Mouse (Mus musculus) MEL (cell line): Measurements from ENCODE around the gene Arhgap24.

Experiments
- CTCF ChIP-seq, 3 experiments: IDR thresholded peaks in 2 of 3; conservative IDR thresholded peaks in 1 of 3; 2 replicates each; pipeline ENCODE4 v1.5.1; 2011 to 2012; ENCODE audit warnings: low read length in 3 of 3, low read depth in 2 of 3, mild to moderate bottlenecking in 2 of 3, improper control_type of control experiment in 1 of 3, inconsistent platforms in 1 of 3, mixed read lengths in 1 of 3, moderate library complexity in 1 of 3; ENCODE audit not compliant: control insufficient read depth in 1 of 3, insufficient read depth in 1 of 3, poor library complexity in 1 of 3, severe bottlenecking in 1 of 3
- ELF1 ChIP-seq: IDR thresholded peaks from 2 replicates; pipeline ENCODE4 v1.6.1; 2014; ENCODE audit warnings: low read depth, mild to moderate bottlenecking, inconsistent platforms, low read length, improper control_type of control experiment, moderate library complexity
- GATA1 ChIP-seq: IDR thresholded peaks from 2 replicates; pipeline ENCODE4 v1.6.1; 2011; ENCODE audit warnings: low read depth, low read length, improper control_type of control experiment
- KAT2A ChIP-seq: conservative IDR thresholded peaks from 2 replicates; pipeline ENCODE4 v1.6.1; 2012; ENCODE audit warnings: low read depth, low read length, improper control_type of control experiment, inconsistent platforms
- MXI1 ChIP-seq: IDR thresholded peaks from 2 replicates; pipeline ENCODE4 v1.6.1; 2011; ENCODE audit warnings: mild to moderate bottlenecking, low read depth, low read length, improper control_type of control experiment
- MYB ChIP-seq: IDR thresholded peaks from 2 replicates; pipeline ENCODE4 v1.6.1; 2011; ENCODE audit warnings: mild to moderate bottlenecking, low read depth, low read length, improper control_type of control experiment
- NRF1 ChIP-seq: IDR thresholded peaks from 2 replicates; pipeline ENCODE4 v1.6.1; 2014; ENCODE audit warnings: low read depth, mild to moderate bottlenecking, inconsistent platforms, low read length, improper control_type of control experiment, moderate library complexity; ENCODE audit not compliant: poor library complexity, insufficient read depth, severe bottlenecking
- POLR2A ChIP-seq, 2 experiments: IDR thresholded peaks; 2 replicates each; pipeline ENCODE4 v1.6.1; 2011 to 2012; ENCODE audit warnings: low read length in 2 of 2, mild to moderate bottlenecking in 2 of 2, control low read depth in 1 of 2, improper control_type of control experiment in 1 of 2, low read depth in 1 of 2, moderate library complexity in 1 of 2; ENCODE audit not compliant: control insufficient read depth in 1 of 2, insufficient read depth in 1 of 2, poor library complexity in 1 of 2
- TCF12 ChIP-seq: IDR thresholded peaks from 2 replicates; pipeline ENCODE4 v1.6.1; 2014; ENCODE audit warnings: low read depth, mild to moderate bottlenecking, inconsistent platforms, low read length, improper control_type of control experiment, moderate library complexity
- USF1 ChIP-seq: IDR thresholded peaks from 2 replicates; pipeline ENCODE4 v1.6.1; 2014; ENCODE audit warnings: low read depth, mild to moderate bottlenecking, inconsistent platforms, low read length, improper control_type of control experiment, moderate library complexity
- ZNF384 ChIP-seq: IDR thresholded peaks from 2 replicates; pipeline ENCODE4 v1.6.1; 2012; ENCODE audit warnings: low read depth, mild to moderate bottlenecking, inconsistent platforms, low read length, improper control_type of control experiment

DNA sequence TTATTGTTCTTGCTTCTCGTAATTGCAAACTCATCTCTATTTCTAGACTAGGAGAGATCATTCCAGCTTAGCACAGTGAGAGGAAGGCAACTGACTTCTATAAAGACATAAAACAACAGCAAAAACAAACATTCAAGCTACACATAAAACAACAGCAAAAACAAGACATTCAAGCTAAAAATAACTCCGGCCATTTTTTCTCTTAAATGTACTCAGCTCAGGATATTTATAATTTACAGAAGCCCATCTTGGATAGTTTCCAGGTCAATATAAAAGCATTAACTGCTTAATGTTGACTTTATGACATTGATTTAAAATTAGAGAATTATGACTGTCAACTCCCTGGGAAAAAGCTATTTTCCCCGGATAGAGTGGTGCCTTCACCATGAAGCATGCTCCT is 262.2 kb downstream of the Arhgap24 start:
- TF ChIP-seq MYB, result no peak
- no peak for TF ChIP-seq ELF1
- no peak for TF ChIP-seq MXI1
- TF ChIP-seq CTCF (IDR thresholded peaks at IDR 0.05 in 2 of 3, conservative IDR thresholded peaks at IDR 0.05 in 1 of 3; ENCODE audit: control insufficient read depth in 1 of 3, insufficient read depth in 1 of 3, low read depth in 2 of 3, low read length in 3 of 3, poor library complexity in 1 of 3, severe bottlenecking in 1 of 3), result no peak
- TF ChIP-seq NRF1, result no peak
- TF ChIP-seq USF1, result no peak
- TF ChIP-seq TCF12, result no peak
- no peak for TF ChIP-seq POLR2A (IDR thresholded peaks at IDR 0.05; ENCODE audit: control insufficient read depth in 1 of 2, insufficient read depth in 1 of 2, low read depth in 1 of 2, low read length in 2 of 2, poor library complexity in 1 of 2)
- no peak for TF ChIP-seq GATA1
- no peak for TF ChIP-seq KAT2A
- no peak for TF ChIP-seq ZNF384
